Mouse (Mus musculus) hindbrain, embryonic 10.5 days (tissue): ENCODE measurements around the gene Grap. TPM values are rescaled to one million over a fixed set of nuclear protein-coding genes. Genes with fewer than 3 reads are reported as not detected.
A peak's percentile ranks its signal among the peaks of the same experiment; 100 is the strongest.

Experiments
- DNase-seq: peaks from one replicate; pipeline ENCODE4 v3.0.0-alpha.2; 2017; ENCODE audit warnings: low spot score
- H3K27ac ChIP-seq: fragments of 300-500 bp; sonication (generic); 2 replicates; pipeline ENCODE4 v1.5.1; 2016; ENCODE audit warnings: mild to moderate bottlenecking, moderate library complexity
- H3K27me3 ChIP-seq: fragments of 300-500 bp; sonication (generic); 2 replicates; pipeline ENCODE4 v1.6.1; 2016; ENCODE audit warnings: mild to moderate bottlenecking; ENCODE audit not compliant: poor library complexity, insufficient read depth, severe bottlenecking
- H3K36me3 ChIP-seq: fragments of 300-500 bp; sonication (generic); 2 replicates; pipeline ENCODE4 v1.6.1; 2016; ENCODE audit warnings: mild to moderate bottlenecking, moderate library complexity
- H3K4me1 ChIP-seq: fragments of 300-500 bp; sonication (generic); replicated peaks from 2 replicates; pipeline ENCODE4 v1.6.1; 2016; ENCODE audit warnings: mild to moderate bottlenecking
- H3K4me3 ChIP-seq: fragments of 300-500 bp; sonication (generic); 2 replicates; pipeline ENCODE4 v1.5.1; 2016; ENCODE audit warnings: mild to moderate bottlenecking, moderate library complexity
- H3K9me3 ChIP-seq: fragments of 300-500 bp; sonication (generic); 2 replicates; pipeline ENCODE4 v1.6.1; 2016; ENCODE audit warnings: mild to moderate bottlenecking, moderate library complexity
- WGBS: fragments of 180-500 bp; shearing (Covaris S2); methylation state at CpG from one replicate; pipeline ENCODE4 v1.1.7; 2016; 5-methylcytosine and 5-hydroxymethylcytosine counted together
- polyA plus RNA-seq: library from polyadenylated mRNA; unstranded; fragments of >200 nt; fragmentation: Nextera tagmentation; extraction: Ambion mirVana; gene quantifications from 2 replicates; pipeline ENCODE4 v1.2.1, GENCODE M21; 2016

Gene Grap
- 7.8 and 8.6 TPM in 2 replicates for polyA plus RNA-seq

DNA sequence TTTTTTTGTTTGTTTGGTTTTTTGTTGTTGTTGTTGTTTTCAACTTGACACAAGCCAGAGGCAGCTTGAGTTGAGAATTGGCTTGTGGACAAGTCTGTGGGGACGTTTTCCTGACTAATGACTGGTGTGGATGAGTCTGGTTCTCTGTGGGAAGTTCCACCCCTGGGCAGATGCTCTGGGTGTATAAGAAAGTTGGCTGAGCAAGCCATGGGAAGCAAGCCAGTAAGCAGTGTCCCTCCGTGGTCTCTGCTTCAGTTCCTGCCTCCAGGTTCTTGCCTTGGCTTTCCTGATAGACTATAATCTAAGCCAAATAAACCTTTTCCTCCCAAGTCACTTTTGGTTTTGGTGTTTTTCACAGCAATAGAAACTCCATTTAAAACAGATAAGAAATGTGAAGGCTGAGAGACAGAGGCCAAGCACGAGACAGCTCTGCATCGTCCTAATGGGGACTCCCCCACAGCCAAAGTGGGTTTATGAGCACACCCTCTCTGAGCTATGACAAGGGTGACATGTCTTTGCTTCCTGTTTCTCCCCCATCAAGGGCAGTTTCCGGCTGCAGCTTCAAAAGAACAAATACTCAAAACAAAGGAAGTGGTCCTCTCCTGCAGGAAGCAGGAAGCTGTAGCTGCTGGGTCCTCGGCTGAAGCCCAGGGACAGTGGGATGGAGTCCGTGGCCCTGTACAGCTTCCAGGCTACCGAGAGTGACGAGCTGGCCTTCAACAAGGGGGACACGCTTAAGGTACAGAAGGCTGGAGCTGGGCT lies at the start of gene Grap:
Gene Grap (plus strand): TSS at position 580 of the 762 bp plus-strand sequence.
- H3K4me3 ChIP-seq, result peak within 1 kb of the TSS; percentile 27
- H3K4me1 ChIP-seq, result 0 out of 2 replicates have a peak, but pooled peaks cover 11% of the 10 kb centered on the region
- no peak for DNase-seq
- no peaks in the 10 kb centered on the region for H3K9me3 ChIP-seq
- H3K27me3 ChIP-seq, result no peaks in the 10 kb centered on the region
- 73% methylated on average over 10 of the region's 10 CpGs for WGBS
- H3K27ac ChIP-seq, result peak within 1 kb of the TSS; percentile 45; the same call in 1 of the 2 replicates
- H3K36me3 ChIP-seq, result no peaks in the 10 kb centered on the region

DNA sequence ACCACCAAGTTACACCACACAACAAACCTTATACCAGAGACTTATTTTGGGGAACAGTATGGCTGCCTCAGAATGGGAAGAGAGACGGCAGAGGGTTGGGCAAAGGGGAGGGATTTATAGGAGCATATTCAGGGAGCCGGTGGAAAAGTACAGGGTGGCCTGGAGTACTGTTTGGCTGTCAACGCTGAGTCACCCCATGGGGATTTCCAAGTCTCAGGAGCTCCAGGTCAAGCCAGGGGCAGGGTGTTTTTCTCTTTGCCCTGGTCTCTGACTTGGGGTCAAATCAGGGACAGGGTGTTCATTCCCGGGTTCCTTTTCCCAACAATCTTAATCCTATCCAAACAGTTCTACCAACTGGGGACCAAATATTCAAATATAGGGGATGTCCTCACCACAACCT lies 45.0 kb upstream of the Grap start:
- no peaks in the 10 kb centered on the region for H3K36me3 ChIP-seq
- H3K27ac ChIP-seq, result no peak overlapping the region
- DNase-seq, result no peak
- peaks cover 3% of the 10 kb centered on the region; the same call in 1 of the 2 replicates for H3K9me3 ChIP-seq
- no peaks in the 10 kb centered on the region for H3K27me3 ChIP-seq
- WGBS, result 81% methylated on average over 4 of the region's 4 CpGs
- H3K4me1 ChIP-seq, result no peaks in the 10 kb centered on the region
- no peak overlapping the region for H3K4me3 ChIP-seq

GRCm38 (mm10) chr11:61611197-61611596 lies 41.9 kb upstream of the Grap start:
- no peak overlapping the region for H3K4me3 ChIP-seq
- H3K36me3 ChIP-seq, result no peaks in the 10 kb centered on the region
- H3K9me3 ChIP-seq, result peaks cover 3% of the 10 kb centered on the region; the same call in 1 of the 2 replicates
- no peak for DNase-seq
- H3K27ac ChIP-seq, result no peak overlapping the region
- H3K4me1 ChIP-seq, result peaks cover 8% of the 10 kb centered on the region
- WGBS, result 84% methylated on average over 3 of the region's 3 CpGs
- peaks cover 7% of the 10 kb centered on the region; the same call in 1 of the 2 replicates for H3K27me3 ChIP-seq

DNA sequence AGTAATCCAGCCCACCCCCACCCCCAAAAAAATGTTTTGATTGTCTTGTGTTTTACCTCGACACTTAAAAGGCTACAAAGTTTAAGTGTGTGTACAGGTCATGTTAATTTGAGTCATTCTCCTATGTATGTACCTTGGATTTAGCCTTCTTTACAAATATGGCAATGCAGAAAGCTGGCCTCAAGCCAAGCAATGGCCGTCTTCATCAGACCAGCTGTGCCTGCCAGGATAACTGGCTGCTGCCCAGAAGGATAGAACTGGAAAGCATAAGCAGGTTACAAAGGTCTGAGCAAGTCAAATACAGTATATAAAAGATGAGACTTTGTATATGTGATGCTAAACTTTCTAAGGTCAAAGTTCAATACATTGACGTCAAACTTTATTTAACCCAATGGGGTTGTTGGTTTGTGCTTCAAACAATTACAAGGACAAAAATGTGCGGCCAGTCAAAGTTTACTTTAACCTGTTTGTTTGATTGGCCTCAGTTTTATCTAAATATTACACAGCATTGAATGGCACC lies 40.9 kb upstream of the Grap start:
- no peak overlapping the region for H3K4me3 ChIP-seq
- peaks cover 18% of the 10 kb centered on the region for H3K4me1 ChIP-seq
- DNase-seq, result no peak
- H3K36me3 ChIP-seq, result no peaks in the 10 kb centered on the region
- no peak overlapping the region for H3K27ac ChIP-seq
- H3K9me3 ChIP-seq, result no peaks in the 10 kb centered on the region; the same call in 1 of the 2 replicates
- H3K27me3 ChIP-seq, result peaks cover 10% of the 10 kb centered on the region
- 89% methylated on average over 4 of the region's 4 CpGs for WGBS

DNA sequence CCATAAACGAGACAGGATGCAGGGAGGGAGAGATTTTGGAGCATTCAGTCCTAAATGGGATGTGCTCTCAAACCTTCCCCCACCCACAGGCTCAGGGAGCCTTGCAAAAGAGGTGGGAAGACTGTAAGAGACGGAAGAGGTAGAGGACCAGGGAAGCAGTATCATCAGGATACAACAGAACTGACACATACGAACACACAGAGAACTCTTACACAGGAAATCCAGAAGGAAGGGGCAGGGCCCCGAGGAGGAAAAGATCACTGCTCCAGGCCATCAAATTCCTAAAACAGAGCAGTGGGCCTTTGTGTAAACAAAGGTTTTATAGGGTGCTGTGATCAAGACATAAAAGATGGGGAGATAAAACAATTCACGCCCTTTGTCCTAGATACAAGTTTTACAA lies 38.7 kb upstream of the Grap start:
- no peak overlapping the region for H3K27ac ChIP-seq
- H3K9me3 ChIP-seq, result no peaks in the 10 kb centered on the region
- H3K4me1 ChIP-seq, result peaks cover 24% of the 10 kb centered on the region
- no peak overlapping the region for H3K4me3 ChIP-seq
- H3K27me3 ChIP-seq, result peaks cover 22% of the 10 kb centered on the region
- H3K36me3 ChIP-seq, result no peaks in the 10 kb centered on the region
- WGBS, result 77% methylated on average over 5 of the region's 5 CpGs
- DNase-seq, result no peak

DNA sequence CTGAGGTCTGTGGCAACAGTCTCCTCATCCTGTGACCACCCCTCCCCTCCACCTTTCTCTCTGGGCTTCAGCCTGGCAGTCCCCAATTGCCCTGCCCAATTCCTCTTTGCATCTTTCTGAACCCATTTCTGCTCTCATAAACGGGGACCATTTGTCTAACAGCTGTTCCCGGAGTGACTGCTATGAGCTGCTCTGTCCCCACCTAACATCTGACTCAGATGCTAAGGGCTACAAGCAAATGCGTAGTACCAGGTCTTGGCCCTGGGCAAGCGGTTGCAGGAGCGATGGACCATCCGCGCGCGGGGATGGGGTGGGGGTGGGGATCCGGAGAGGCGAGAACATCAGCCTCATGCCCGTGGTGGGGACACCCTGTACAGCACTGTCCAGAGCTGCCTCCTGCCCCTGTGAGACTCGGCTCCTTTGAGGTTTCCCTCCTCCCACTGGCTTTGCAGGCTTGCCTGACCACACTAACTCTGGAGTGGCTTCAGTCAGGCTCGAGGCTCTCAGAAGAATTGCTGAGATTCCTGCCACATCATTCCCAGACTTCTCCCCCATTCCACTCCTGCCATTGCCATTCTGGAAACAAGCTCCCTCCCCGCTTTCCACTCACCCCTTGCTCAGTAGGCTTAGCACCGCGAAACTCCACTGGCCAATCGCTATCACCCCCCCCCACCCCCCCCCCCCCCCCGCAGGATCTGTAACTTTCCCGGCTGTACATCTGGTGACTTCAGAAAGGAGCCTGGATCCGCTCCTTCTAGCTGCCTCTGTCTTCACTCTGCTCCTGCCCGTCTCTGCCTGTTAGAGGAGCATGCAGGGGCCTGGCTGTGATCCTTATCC lies 37.2 kb upstream of the Grap start:
- WGBS, result 15% methylated on average over 20 of the region's 22 CpGs
- Histone ChIP-seq H3K9me3 (no peaks in the 10 kb centered on the region), H3K4me3 (peak overlapping the region; percentile 37), H3K27ac (peak overlapping the region; percentile 78), H3K4me1 (peaks cover 37% of the 10 kb centered on the region), H3K36me3 (no peaks in the 10 kb centered on the region), H3K27me3 (peaks cover 22% of the 10 kb centered on the region)
- peak; percentile 37 for DNase-seq

DNA sequence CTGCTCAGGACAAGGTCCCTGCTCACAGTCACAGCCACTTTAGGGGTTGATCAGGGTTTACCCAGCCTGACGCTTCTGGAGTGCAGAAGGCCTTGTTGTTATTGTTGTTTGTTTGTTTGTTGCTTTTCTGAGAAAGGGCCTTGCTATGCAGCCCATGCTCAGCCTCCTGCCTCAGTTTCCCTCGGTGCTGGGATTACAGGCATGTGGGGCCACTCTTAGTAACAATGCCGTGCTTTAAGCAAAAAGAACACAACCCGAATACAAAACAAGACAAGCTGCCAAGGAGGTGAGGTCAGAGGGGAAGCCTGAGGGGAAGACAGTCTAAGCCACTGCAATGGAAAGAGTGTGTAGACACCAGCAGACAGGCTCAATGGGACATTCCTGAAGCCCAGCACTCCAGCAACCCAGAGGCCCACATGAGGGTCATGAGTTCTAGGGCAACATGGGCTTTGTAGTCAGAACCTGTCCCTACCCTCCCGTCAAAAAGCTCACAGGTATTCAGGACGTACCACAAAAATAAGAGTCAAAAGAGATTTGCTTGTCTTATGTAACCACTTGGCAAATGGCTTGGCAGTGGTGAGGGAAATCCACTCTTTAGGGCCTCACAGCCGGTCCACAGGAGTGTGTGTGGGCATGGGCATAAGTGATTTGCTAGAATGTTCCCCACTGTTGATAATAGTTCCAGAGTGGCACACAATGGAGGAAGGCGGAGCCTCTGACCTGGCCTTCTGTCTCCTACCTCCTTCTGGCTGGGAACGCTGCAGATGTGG lies 36.4 kb upstream of the Grap start:
- Histone ChIP-seq H3K36me3 (no peaks in the 10 kb centered on the region), H3K27me3 (peaks cover 22% of the 10 kb centered on the region), H3K9me3 (no peaks in the 10 kb centered on the region), H3K27ac (peak overlapping the region; percentile 64), H3K4me1 (peaks cover 37% of the 10 kb centered on the region), H3K4me3 (peak overlapping the region; percentile 37; the same call in 1 of the 2 replicates)
- WGBS, result 59% methylated on average over 9 of the region's 9 CpGs
- DNase-seq, result no peak

- Histone ChIP-seq H3K4me1 (peaks cover 37% of the 10 kb centered on the region), H3K9me3 (no peaks in the 10 kb centered on the region), H3K36me3 (no peaks in the 10 kb centered on the region), H3K4me3 (no peak overlapping the region), H3K27me3 (peaks cover 22% of the 10 kb centered on the region), H3K27ac (no peak overlapping the region)
- WGBS, result 72% methylated on average over 7 of the region's 7 CpGs
- DNase-seq, result no peak
Measured at GRCm38 (mm10) chr11:61617293-61617975, 35.6 kb upstream of the Grap start.

DNA sequence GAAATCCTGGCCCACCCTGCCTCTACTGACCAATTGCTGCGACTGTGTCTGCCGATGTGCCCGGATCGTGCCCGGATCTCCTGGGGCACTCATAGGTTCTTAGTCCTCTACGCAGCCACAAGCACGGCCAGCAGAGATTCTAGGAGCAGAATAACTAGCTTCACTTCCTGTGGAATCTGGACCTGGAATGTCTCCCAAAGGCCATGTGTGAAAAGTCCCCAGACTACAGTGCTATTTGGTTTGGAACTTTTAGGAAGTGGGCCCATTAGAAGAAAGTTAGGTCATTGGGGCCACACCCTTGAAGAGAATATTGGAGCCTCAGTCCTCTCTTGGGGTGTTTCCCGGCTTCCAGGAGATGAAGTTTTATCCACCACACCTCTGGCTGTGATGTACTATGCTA lies 34.9 kb upstream of the Grap start:
- Histone ChIP-seq H3K9me3 (no peaks in the 10 kb centered on the region), H3K27me3 (peaks cover 22% of the 10 kb centered on the region), H3K4me1 (peaks cover 37% of the 10 kb centered on the region), H3K4me3 (no peak overlapping the region), H3K36me3 (no peaks in the 10 kb centered on the region), H3K27ac (no peak overlapping the region)
- no peak for DNase-seq
- WGBS, result 92% methylated on average over 8 of the region's 8 CpGs

DNA sequence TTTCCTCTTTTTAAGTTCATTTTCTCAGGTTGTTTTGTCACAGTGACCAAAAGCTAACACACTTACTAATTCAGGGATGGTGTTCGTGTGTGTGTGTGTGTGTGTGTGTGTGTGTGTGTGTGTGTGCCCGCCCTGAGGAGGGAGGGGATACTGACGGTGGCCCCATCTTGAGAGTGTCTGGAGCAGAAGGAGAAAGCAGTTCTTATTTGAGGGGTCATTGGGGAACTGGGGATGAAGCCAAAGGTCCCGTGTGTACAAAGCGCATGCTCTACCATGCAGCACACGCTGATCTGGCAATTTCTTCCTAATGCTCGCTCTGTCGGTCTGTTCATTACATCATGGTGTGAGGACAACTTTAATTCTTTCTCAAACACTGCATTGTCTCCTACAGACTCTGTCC lies 34.5 kb upstream of the Grap start:
- no peaks in the 10 kb centered on the region for H3K9me3 ChIP-seq
- no peak overlapping the region for H3K27ac ChIP-seq
- peaks cover 37% of the 10 kb centered on the region for H3K4me1 ChIP-seq
- DNase-seq, result no peak
- no peak overlapping the region for H3K4me3 ChIP-seq
- H3K27me3 ChIP-seq, result peaks cover 22% of the 10 kb centered on the region
- 92% methylated on average over 8 of the region's 8 CpGs for whole genome bisulfite sequencing
- no peaks in the 10 kb centered on the region for H3K36me3 ChIP-seq

GRCm38 (mm10) chr11:61619356-61619755 lies 33.7 kb upstream of the Grap start:
- peaks cover 37% of the 10 kb centered on the region for H3K4me1 ChIP-seq
- H3K36me3 ChIP-seq, result no peaks in the 10 kb centered on the region
- H3K4me3 ChIP-seq, result peak overlapping the region; percentile 60
- peaks cover 22% of the 10 kb centered on the region for H3K27me3 ChIP-seq
- H3K27ac ChIP-seq, result peak overlapping the region; percentile 87
- H3K9me3 ChIP-seq, result no peaks in the 10 kb centered on the region
- no peak for DNase-seq
- WGBS, result 14% methylated on average over 6 of the region's 6 CpGs

- Histone ChIP-seq H3K4me3 (peak overlapping the region; percentile 60), H3K36me3 (no peaks in the 10 kb centered on the region), H3K27me3 (peaks cover 21% of the 10 kb centered on the region), H3K9me3 (no peaks in the 10 kb centered on the region), H3K27ac (peak overlapping the region; percentile 87), H3K4me1 (peaks cover 37% of the 10 kb centered on the region)
- peak; percentile 77 for DNase-seq
- WGBS, result under 1% methylated on average over 17 of the region's 17 CpGs
Measured at GRCm38 (mm10) chr11:61619791-61620241, 33.2 kb upstream of the Grap start.
